Mouse (Mus musculus): ENCODE measurements around the gene Glud1.
"Not testable (repeated sequence)": the region's sequence is repeated elsewhere in the genome, so short reads cannot be mapped to it uniquely, and the experiment has no call there.

Gene Glud1

DNA sequence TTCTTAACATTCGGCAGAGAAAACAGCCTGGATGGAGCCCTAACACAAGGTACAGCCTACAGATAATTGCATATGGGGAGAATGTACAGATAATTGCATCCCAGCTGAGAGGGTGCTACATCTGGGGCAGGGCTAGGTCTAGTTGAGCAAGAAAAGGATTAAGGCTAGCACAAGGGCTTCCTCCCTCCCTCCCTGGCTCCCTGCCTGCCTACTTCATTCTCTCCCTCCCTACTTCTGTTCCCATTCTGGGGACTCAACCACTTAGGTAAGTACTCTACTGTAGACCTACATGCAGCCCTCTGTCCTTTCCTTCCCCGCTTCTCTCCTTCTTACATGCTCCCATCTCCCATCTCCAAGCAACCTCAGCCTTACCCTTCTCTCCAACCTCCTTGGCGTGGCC lies 42.8 kb downstream of the Glud1 start:
- DNase-seq (ENCODE audit: low spot score in 2 of 2): no peak

DNA sequence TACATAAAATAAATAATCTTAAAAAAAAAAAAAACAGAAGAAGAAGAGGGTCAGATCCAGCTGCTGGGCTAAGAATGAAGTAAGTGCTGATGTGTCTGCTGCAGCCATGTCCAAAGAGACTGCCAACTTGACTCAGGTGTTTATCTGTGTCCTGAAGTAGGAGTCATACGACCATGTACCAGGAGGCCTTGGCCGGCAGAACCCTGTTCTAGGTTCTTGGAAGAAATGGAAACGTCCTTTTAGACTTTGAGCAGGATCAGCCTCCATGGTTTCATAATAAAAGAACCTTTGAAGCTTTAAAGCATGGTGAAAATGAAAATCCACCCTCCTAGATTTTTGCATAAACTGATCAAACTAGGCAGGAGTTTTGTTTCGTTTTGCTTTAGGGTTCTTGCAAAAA lies 43.9 kb downstream of the Glud1 start:
- DNase-seq (ENCODE audit: low spot score in 2 of 2): no peak

DNA sequence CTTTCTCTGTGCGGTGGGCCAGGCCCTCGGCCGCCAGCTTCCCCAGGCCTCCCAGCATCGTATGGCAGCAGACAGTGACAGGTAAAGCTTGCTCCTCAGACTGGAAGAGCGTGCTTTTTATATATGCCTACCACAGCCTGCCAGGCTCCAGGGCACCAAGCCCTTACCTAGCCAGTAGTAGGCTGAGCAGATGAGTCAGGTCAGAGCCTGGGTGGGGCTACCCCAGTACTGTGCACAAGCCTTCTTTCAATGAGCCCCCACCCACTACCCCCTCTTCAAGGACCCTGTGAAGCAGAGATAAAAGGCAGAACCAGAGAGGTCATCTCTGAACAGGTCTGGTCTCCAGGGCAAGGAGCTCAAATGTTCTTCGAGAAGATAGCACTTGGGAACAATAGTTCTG lies 44.8 kb downstream of the Glud1 start, which contains the start of gene Fam25c:
Fam25c (minus strand) TSS at position 133 of the 400 bp plus-strand sequence.
- no peak for DNase-seq (ENCODE audit: low spot score in 2 of 2)

DNA sequence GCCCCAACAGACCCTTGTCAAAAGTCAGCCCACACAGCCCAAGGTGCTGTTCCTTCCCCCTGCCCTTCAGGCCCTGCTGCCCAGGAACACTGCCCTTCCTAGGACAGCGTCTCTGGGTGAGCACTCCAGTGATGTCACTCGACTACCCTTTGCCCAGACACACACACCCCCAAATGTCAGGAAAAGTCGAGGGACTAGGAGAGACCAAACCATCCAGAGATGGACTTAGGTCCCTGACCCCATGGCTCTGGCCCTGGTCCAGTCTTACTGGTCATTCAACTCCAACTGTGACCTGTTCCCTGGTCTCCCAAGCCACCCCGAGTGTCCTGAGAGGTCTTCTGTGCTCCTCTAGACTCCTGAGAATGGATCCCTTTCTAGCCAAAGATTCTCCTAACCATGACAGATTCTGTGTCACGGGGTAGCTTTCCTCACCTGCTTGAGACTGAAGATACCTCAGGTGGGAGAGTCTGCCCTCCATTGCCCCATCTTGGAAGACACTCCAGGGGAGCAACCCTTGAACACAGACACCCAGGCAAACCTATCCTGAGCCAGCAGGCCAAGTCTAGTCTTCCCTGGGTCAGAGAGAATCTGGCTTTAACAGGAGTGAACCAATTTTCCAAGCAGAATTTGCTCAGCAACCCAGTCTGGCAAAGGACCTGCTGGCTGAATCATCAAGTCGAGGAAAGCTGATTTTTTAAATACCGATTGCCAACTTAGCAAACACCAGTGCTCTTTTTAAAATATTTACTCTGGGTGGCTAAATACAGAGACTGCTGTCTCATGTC lies 47.3 kb downstream of the Glud1 start:
- DNase-seq (ENCODE audit: low spot score in 2 of 2): peak; percentile 35 to 45

DNA sequence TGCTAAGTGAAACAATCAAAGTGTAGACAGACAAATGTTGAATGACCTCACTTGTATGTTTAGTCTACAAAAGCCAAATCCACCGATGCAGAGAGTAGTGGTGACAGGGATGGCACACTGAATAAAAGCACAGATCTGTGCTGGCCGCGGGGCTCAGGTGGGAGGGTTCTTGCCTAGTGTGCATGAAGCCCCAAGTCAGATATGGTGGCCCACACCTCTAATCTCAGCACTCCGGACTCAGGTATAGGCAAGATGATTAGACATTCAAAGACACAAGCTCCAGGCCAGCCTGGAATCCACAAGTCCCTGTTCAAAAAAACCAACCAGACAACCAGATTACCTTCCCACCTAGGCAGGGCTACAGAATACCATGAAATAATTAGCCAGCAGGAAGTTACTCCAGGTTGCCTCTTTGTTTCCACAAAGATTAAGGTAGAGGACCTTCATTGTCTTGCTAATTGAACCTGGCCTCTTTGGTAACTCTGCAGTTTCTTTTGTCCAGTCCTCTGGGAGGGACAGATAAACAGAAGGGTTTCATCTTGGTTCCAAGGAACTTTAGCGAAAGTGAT lies 49.2 kb downstream of the Glud1 start:
- DNase-seq (ENCODE audit: low spot score in 2 of 2): no peak

DNA sequence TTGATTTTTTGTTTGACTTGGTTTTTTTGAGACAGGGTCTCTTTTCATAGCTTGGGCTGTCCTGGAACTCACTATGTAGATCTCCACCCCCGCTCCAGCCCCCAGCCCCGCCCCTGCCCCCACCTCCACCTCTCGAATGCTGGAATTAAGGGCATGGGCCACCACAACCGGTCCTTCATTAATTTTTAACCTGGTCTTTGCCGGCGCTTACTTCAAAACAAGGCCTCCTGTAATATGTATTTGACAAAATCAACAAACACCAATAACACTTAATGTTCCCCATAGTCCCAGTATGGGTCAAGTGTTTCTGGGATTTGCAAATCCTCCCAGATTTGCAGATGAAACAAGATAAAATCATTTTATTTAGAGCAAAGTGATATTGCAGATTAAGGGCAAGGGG lies 49.7 kb downstream of the Glud1 start:
- DNase-seq (ENCODE audit: low spot score in 2 of 2): no peak

DNA sequence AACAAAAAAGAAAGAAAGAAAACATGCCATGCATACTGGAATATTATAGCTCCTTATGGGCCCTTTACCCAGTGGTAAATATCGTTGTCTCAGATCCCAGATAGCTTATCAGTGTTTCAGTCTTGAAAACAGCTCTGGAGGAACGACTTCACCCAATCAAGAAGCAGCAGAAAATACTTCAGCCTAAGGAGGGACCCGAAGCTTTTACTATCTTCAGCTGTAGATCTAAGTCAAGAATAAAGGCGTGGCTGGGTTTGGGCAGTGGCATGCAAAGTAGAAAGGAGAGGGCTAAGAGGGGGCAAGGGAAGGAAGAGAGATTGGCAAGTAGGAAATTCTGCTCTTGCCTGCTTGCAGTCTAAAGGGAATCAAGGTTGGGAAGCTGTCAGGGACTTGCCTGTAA lies 51.6 kb downstream of the Glud1 start:
- DNase-seq (ENCODE audit: low spot score in 2 of 2): peak in 1 of 2 experiments; percentile 20

DNA sequence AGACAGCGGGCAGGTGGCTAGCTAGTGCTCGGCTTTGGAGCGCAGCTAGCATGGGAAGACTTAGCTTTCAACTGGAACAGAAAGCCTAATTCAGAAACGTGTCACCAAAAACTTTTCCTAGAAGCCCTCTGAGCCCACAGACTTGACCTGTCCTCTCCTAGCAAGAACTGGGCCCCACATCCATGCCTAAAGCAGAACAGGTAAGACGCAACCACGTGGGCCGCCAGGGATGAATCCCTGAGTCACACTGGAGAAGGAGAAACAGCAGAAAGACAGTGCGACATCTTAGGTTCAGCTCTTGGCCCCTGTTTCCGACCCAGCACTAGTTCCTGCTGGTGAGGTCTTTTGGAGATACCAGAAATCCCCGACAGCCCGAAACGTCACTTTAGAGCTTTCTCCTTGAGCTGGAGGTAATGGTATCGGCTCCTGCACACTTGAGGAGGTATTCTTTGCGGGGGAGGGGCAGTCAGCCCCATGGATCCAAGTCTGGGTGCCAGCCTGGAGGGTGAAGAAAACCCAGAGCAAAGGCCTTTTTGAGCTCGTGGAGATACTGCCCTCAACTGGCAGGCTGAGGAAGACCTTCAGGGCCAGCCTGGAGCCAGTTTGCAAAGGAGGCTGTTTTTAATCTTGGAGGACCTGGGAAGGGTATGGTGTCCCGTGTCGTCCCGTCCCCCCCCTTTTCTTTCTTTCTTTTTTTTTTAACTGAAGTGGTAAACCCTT lies 52.4 kb downstream of the Glud1 start:
- DNase-seq (ENCODE audit: low spot score in 2 of 2): peak; percentile 76 to 77

DNA sequence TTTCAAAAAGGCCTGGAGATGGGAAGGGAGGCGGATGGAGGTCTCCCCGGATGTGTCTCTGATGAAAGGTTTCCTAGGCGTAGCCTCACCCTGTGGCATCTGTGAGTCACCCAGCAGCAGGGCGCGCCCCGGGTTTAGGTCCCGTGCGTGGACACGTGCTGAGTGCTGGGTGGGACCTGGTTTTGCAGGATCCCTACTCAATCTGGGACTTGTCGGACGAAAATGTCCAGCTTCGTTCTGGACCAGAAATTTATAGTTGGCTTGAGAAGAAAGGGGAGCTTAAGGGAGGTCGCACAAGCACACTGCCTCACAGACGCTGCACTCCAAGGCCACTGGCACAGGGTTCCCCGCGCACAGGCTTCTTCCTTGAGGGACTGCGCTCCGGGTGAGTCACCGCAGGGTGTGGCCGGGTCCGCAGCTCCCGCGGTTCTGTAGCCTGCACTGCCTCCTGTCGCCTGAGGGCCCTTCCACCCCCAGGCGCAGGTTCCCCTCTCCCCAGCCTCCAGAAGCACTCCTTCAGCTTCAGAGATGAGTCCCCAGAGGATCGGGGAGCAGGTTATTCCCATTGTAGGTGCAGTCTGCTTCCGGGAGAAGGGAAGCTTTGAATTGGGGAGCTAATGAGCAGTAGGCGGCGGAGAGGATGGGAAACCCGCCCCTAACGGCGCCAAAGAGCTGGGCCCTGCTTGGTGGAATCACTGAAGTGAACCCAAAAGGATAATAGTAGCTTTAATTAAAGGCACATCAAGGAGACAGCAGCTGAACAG lies 53.1 kb downstream of the Glud1 start:
- DNase-seq (ENCODE audit: low spot score in 2 of 2): peak; percentile 89 to 91

DNA sequence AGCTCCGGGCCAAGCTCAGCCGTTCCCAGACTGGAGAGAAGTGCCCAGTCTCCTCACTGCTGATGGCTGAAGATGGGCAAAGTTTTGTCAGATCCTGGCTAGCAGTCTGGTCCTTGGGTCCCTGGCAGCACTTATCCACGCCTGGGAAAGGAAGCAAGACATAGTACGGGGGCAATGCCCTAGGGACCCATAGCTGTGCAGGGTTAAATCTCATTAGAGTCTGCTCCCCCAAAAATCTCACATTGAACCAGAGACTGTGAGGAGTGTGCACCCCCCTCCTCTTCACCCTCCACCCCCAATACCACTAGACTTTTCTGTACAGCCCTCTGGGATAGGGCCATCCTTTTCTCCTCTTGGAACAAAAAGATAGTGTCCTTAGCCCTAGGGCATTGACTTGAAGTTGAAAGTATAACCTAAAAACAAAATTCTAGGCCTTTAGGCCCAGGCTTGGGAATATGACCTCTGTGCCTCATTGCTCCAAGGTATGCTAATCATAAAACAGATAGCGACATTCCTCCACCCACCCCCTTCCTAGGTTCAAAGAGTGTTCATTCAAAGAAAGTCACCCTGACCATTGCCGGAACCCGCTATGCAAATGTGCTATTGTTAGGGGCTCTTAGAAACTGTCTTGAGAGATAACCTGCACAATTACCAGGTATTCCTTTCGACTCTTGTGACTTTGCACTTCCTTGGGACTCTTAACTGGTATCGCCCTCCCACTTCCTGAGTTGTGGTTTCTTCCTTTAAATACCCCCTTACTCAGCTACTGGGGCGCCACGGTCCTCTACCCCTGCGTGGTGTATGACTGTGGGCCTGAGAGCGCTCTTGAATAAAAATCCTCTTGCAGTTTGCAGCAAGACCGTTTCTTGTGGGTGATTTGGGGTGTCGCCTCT lies 54.0 kb downstream of the Glud1 start:
- DNase-seq (ENCODE audit: low spot score in 2 of 2): not testable (repeated sequence)

DNA sequence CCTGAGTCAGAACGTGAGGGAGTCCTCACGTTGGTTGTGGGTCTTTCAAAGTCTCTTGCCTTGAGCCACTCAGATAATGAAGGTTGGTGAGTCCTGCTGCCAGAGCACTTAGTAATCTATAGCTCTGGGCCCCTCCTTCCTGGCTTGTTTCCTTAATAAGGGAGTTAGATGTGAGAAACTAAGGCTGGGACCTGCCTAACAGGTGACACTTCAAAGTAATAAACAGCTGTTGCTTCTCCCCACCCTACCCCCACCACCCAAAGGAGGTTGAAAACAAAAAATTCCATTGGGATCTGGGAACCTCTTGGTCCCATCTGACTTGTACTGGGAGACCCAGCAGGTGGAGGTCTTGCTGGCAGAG lies 54.6 kb downstream of the Glud1 start:
- no peak for DNase-seq (ENCODE audit: low spot score in 2 of 2)

DNA sequence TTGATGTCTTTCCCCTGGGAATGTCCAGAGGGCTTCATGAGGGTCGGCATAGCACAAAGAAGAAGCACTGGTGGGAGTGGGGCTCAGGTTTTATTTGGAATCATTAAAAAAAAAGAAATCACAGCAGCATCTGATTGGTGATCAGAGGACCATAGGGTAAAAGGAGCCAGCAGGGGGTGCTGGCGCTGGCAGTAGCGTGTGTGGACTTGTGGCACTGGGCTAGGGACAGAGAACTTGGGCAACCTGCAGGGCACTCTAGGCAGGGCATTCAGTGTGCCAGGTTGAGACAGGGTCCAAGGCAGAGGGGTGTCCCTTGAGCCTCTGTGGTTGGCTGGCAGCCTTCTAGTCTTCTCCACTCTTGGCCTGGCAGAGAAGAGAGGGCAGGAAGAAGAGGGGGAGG lies 59.7 kb downstream of the Glud1 start:
- DNase-seq (ENCODE audit: low spot score in 2 of 2): no peak

DNA sequence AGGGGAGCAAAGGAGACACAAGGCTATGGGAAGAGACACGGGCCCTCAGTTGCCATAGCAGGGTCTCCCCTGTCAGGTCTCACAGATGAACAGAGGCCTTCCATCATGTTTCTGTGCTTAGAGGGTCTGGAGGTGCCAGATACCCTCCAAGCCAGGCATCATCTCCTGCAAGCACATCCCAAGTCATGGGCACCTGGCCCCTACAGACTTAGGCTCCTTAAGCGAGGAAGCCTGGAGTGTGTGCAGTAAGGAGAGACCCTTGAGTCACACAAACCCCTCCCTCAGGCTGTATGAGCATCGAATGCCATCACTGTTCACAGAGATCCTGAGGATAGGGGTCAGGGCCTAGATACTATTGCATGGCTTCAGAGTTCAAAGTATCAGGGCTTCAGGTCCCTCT lies 60.4 kb downstream of the Glud1 start:
- DNase-seq (ENCODE audit: low spot score in 2 of 2): no peak

DNA sequence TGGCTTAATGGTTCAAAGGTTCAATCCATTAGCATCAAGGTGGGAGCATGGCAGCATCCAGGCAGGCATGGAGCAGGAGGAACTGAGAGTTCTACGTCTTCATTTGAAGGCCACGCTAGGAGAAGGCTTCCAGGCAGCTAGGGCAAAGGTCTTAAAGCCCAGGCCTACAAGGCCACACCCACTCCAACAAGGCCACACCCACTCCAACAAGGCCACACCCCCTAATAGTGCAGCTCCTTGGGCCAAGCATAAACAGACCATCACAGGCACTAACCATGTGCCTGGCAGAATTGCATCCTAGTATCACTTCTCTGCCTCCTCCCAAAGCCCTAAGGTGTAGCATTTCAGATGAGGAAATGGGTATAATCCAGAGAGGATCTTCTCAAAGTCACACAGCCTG lies 61.2 kb downstream of the Glud1 start:
- no peak for DNase-seq (ENCODE audit: low spot score in 2 of 2)

DNA sequence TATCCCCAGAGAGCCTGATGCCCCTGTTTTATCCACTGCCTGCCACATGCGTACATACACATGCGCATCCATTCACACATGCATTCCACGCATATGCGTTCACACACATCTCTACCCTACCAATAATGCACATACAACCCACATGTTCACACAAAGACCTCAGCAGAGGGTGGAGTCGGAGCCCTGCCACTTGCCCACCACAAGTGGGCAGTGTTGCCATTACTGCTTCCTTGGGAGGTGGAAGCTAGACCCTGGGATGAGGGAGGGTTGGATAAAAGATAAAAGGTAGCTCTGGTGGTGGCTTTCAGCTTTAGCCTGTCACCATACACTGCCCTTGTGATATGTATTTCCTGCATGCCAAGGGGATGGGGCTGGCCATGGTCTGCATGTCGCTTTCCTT lies 62.1 kb downstream of the Glud1 start:
- DNase-seq (ENCODE audit: low spot score in 2 of 2): peak; percentile 44 to 51

DNA sequence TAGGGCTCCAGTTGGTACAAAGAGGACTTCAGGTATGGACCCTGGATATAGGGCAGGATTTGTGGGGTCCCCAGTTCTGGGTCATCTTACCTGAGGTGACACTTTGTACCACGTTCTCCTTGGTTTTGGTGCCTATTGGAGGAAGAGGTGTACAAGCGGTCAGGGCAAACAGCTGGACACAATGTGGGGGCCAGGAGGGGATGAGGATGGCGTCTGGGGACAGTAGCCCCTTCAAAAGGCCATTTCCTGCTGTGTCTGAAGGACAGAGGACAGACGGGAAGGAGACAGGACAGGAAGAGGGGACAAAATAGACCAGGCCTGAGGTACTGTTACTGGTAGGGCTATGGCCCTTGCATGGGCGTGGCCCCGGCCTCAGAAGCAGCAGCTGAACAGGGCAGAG lies 63.1 kb downstream of the Glud1 start:
- no peak for DNase-seq (ENCODE audit: low spot score in 2 of 2)

DNA sequence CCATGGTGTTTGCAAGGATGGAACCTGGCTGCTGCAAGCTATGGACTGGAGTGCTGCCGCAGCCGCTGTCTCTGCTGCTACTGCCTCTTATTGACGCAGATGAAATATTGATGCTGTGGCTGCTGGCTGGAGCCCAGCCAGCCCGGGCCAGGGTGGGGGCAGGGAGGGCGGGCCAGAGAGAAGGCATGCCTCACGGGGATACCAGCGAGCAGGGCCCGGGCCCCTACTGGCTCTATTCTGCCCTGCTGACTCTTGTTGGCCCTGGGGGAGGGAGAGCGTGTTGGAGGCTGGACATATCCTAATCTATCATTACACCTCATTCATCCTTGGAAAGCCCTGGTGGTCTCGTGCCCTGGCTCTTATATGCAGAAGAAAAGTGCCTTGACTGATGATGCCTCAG lies 64.0 kb downstream of the Glud1 start, which contains the start of gene Sncg:
Sncg (minus strand) TSS at position 213 of the 400 bp plus-strand sequence.
- DNase-seq (ENCODE audit: low spot score in 2 of 2): peak in 1 of 2 experiments; percentile 16

DNA sequence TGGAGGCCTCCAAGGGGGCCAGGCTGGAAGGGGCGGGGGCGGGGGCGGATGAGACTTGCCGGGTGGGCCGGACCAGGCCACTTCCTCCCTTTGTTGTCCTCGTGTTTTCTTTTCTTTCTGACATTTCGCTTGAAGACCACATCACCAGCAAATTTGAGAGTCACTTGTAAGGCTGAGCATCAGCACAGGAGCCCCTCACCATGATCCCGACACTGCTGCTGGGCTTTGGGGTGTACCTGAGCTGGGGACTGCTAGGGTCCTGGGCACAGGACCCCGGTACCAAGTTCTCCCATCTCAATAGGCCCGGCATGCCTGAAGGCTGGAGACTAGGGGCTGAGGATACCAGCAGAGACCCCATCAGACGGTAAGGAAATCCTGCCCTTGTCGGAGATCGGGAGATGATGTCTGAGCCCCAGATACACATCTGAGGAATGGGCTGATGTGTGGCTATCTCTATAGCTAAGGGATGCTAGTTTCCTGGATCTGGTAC lies 64.9 kb downstream of the Glud1 start, which contains the start of gene Mmrn2:
Mmrn2 (plus strand) TSS at position 51 of the 490 bp plus-strand sequence.
- no peak for DNase-seq (ENCODE audit: low spot score in 2 of 2)

DNA sequence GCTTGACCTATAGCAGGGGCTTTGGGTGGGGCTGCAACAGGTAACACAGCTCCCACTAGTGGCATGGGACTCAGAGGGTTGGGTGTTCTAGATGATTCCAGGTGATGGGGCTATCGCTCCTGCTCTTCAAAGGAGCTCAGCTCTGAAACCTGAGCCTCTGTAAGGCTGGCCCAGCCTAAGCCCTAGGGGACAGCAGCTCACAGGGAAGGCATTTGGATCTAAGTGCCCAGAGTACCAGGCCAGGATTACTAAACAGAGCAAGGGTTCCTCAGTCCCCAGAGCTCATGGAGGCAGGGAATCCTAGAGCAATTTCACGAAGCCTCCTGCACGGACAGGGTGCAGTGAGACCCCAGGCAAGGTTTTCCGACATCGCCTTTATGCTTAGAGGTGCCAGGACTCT lies 65.4 kb downstream of the Glud1 start:
- no peak for DNase-seq (ENCODE audit: low spot score in 2 of 2)

DNA sequence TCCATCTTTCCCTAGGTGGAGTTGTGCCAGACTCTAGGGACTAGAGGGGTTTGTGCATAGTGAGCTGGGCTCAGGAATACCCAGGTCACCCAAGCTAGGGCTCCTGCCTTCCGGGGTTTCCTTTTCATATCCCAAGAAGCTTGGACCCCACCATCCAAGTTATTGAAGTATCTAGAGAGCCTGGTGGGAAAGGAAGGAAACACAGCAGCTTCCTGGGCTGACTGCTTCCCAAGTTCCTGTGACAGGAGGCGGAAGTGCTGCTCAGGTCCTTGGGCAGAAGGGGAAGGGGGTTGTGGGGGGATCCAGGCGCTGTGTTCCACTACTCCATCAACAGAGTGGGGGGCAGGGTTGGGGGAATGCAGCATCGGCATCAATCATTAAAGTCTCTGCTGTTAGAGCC lies 66.6 kb downstream of the Glud1 start:
- DNase-seq (ENCODE audit: low spot score in 2 of 2): no peak

All from urinary bladder, postnatal 36 days (tissue).